Mouse (Mus musculus): ENCODE data around the gene Jund.

DNA sequence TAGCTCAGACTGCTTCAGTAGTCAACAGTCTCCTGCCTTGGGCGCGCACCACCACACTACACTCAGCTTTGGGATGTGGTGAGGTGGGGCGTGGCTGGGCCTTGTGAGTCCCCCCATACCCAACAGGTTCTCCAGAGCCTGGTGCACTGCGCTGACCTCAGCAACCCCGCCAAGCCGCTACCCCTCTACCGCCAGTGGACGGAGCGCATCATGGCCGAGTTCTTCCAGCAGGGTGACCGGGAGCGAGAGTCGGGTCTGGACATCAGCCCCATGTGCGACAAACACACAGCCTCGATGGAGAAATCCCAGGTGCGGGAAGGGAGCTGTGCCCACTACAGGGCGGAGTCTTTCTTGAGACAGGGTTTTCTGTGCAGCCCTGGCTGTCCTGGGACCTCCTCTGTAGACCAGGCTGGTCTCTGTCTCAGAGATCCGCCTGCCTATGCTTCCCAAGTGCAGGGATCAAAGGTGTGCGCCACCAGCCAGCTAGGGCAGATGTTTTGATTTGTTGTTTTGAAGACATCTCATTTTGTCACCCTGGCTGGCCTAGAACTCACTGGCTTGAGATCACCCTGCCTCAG is 50.4 kb downstream of the Jund start:
- TF ChIP-seq CTCF (IDR thresholded peaks at IDR 0.05; ENCODE audit: insufficient read depth, low read depth, low read length) (no peak), POLR2A (IDR thresholded peaks at IDR 0.05; ENCODE audit: insufficient read depth, low read depth, low read length) (no peak)
